Mouse (Mus musculus): ENCODE results near the gene Mcat. TPM values are rescaled to one million over a fixed set of nuclear protein-coding genes. Genes with fewer than 3 reads are reported as not detected.

The Mcat gene
- total RNA-seq, 2 experiments from 2014 or later = 21.8 to 29.3 TPM

- DNase-seq (ENCODE audit: low spot score in 2 of 2) = no peak
Observed at GRCm38 (mm10) chr15:83576651-83577050, 13.1 kb upstream of the Mcat start.

DNA sequence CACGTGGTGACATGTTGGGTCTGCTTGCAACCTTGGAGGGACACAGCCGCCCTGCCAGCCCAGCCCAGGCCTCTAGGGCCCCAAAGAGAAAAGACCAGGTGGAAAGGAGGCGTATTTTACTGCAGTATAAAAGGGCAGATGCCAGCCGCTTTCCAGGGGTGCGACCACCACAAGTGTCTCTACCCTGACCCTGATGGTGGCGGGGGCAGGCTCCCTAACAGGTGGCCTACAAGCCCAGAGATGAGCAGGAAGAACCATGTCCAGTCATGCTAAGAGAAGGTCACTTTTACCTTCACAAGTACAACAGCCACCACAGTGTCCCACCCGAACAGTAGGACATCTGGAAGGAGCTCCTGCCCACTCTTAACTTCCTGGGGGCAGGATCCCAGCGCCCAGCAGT, 12.0 kb upstream of the Mcat start:
- DNase-seq (ENCODE audit: low spot score in 2 of 2) = no peak

GRCm38 (mm10) chr15:83574731-83575351, 11.3 kb upstream of the Mcat start:
- DNase-seq (ENCODE audit: low spot score in 2 of 2) = no peak

DNA sequence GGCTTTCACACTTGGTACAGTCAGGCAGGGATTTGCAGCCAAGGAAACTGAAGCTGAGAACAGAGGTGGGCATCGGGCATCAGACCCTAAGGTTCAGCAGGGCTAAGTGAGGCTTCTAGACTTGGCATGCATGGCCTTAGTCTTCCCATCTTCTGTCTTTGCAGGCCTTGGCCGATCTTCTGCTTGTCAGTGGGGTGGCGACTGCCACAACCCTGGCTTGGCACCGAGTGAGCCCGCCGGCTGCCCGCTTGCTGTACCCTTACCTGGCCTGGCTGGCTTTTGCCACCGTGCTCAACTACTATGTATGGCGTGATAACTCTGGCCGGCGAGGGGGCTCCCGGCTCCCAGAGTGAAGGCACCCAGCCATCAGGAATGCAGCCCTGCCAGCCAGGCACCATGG, 10.0 kb upstream of the Mcat start:
- DNase-seq (ENCODE audit: low spot score in 2 of 2) = no peak

GRCm38 (mm10) chr15:83572132-83572531, 8.5 kb upstream of the Mcat start:
- DNase-seq (ENCODE audit: low spot score in 2 of 2) = no peak

DNA sequence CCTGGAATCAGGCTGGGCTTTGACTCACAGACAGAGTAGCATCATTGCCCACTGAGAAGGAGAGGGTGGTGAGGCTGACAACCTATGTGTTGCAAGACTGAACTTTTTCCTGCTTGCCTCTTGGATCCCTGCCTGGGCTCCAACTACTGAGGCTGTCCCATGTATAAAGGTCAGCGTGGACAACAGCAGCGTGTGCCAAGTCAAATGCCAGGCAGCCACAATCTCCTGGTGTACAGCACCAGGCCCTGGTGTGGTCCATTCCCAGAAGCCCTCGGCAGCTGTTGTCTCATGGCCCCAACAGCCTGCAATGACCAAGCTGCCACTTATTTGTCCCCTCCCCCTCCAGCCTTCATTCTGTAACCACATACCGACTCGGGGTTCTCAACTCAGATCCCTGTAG, 8.0 kb upstream of the Mcat start:
- no peak for DNase-seq (ENCODE audit: low spot score in 2 of 2)

GRCm38 (mm10) chr15:83570641-83571040, 7.1 kb upstream of the Mcat start:
- no peak for DNase-seq (ENCODE audit: low spot score in 2 of 2)

GRCm38 (mm10) chr15:83569682-83570081, 6.1 kb upstream of the Mcat start:
- no peak for DNase-seq (ENCODE audit: low spot score in 2 of 2)

DNA sequence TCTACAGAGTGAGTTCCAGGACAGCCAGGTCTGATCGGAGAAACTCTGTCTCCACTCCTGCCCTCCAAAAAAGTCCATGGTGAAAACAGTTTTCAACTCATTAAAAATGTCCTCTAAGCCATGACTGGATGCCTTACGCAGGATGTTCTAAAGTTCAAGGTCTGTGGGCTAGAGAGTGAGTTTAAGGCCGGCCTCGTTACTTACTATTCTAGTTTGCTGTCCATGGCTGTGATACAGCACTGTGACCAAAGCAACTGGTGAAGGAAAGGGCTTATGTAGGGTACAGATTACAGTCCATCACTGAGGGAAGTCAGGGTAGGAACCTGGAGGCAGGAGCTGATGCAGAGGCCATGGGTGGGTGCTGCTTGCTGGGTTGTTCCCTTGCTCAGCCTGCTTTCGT, 5.0 kb upstream of the Mcat start:
- no peak for DNase-seq (ENCODE audit: low spot score in 2 of 2)

DNA sequence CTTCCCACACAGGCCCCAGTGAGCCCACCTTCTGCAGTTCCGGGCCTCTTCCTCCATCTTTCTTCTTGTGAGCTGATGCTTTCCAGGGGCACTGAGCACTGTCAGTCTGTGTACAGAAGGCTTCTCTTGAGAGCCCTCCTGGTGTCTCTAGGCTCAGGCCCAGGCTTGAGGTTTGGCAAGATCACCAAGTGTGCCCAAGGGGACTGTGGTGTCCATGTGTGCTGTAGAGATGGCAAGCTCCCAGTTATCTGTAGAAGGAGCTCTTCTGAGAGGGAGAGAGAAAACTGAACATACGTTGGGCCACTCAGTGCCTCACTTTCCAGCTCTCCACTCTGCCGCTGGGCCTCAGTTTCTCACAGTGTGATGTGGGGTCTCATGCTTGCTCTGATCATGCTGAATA, 4.1 kb upstream of the Mcat start:
- no peak for DNase-seq (ENCODE audit: low spot score in 2 of 2)

DNA sequence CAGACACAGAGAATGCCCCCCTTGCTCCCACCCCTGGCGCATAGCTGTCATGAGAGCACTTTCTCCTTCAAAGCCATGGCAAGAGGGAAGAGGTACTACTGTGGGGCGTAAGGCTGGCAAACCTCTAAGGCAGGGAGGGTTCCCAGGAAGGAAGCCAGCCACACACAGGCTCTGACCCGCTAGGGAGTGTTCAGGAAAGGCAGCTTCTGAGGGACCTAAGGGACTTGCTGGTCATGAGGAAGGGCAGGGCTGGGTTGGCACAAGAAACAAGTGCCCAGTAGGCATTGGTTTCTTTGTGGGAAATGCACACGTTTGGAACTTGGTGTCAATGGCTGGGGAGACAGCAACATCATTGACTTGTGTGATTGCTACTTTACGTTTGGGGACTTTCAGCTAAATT, 2.4 kb upstream of the Mcat start:
- DNase-seq (ENCODE audit: low spot score in 2 of 2) = no peak

GRCm38 (mm10) chr15:83565434-83565833, 1.8 kb upstream of the Mcat start:
- DNase-seq (ENCODE audit: low spot score in 2 of 2) = no peak

DNA sequence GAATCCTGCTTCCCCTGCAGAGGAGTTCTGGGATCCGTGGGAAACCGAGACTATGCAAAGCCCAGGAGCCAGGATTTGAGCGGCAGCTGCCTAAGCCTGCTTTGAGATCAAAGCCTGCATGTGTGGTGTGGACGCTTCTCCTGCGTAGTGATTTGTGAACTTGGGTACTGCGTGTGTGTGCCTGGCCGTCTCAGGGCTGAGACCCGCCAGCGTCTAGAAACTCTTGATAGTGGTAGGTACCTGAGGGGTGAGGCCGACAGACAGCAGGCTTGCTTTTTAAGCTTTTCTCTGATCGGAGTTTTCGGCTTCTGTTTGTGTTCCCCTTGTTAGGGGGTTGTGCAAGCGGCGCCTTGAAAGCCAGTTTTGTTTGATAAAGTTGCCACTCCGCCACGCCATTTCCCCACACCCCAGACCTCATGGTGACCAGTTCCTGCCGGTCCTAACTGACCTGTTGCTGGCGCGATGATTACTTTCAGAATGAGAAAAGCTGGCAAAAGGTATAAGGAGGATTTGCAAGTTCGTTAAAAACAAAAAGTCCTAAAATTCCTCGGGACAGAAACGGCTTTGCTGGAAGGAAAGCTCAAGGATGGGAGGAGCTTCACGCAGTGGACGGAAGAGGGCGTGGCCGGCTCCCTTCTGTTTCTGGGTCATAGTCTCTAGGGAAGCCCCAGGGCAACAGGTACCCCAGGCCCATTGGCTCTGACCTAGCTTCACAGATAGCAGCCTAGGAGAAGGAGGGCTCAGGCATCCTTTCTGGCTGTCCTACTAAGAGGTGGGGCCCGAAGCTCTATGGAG, 467 bp upstream of the Mcat start:
- DNase-seq (ENCODE audit: low spot score in 2 of 2) = no peak

GRCm38 (mm10) chr15:83562626-83563270, 839 bp downstream of the Mcat start:
- DNase-seq (ENCODE audit: low spot score in 2 of 2) = peak; percentile 67 to 80

- no peak for DNase-seq (ENCODE audit: low spot score in 2 of 2)
Observed at GRCm38 (mm10) chr15:83560941-83561477, 2.6 kb downstream of the Mcat start.

GRCm38 (mm10) chr15:83555161-83555974, 8.2 kb downstream of the Mcat start:
- DNase-seq (ENCODE audit: low spot score in 2 of 2) = peak; percentile 80 to 89

GRCm38 (mm10) chr15:83553831-83554230, 9.8 kb downstream of the Mcat start:
- no peak for DNase-seq (ENCODE audit: low spot score in 2 of 2)

DNA sequence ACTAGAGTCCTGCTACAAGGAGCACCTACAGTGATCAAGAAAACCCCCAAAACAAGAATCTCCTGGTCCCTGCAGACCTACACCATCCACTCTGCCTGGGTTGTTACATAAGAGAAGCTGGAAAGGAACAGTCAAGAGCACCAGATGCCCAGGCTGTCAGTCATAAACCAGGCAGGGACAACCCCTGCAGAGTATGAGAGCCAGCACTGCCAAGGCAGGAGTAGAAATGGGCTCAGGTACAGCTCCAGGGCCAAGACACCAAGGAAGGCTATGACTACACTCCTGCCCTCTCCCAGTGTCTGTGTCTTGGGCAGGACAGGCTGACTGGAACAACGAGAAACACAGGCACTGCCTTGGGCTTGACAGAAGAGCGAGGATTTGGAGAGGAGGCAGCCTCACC, 13.4 kb downstream of the Mcat start:
- peak; percentile 23 to 52 for DNase-seq (ENCODE audit: low spot score in 2 of 2)

DNA sequence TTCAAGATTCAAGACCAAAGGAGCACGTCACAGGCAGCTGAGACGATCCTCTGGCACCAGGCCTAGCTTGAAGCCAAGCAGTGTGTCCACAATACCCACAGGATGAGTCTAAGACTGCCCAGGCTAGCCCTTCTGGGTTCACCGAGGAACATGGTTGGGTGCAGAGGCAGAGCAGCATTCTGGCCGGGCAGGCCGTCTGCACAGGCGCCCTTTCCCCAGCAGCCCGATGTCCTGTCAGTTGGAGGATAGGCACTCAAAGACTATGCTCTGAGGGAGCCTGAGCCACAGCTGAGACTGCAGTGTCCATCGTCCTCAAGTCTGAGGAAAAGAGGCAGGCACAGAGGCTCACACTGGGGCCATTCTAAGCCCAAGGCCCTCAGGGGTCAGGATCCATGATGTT, 16.4 kb downstream of the Mcat start:
- DNase-seq (ENCODE audit: low spot score in 2 of 2) = no peak

- DNase-seq (ENCODE audit: low spot score in 2 of 2) = no peak
Observed at GRCm38 (mm10) chr15:83546029-83546428, 17.6 kb downstream of the Mcat start.

GRCm38 (mm10) chr15:83541647-83542287, 21.8 kb downstream of the Mcat start:
- no peak for DNase-seq (ENCODE audit: low spot score in 2 of 2)

Data from layer of hippocampus, adult 18-20 months (tissue).